Mouse (Mus musculus) forebrain, postnatal 0 days (tissue): ENCODE results near the gene Rnf149. TPM values are rescaled to one million over a fixed set of nuclear protein-coding genes. Genes with fewer than 3 reads are reported as not detected.
"Not testable (repeated sequence)": the region's sequence is repeated elsewhere in the genome, so short reads cannot be mapped to it uniquely, and the experiment has no call there.

Source experiments
- ATAC-seq: fragments of 200-750 bp; cut with Nextera tagmentation; 2 replicates; pipeline ENCODE4 v1.8.0; 2017; ENCODE audit warnings: mild to moderate bottlenecking, moderate library complexity
- DNase-seq: peaks from one replicate; pipeline ENCODE4 v3.0.0-alpha.2; 2015
- H3K27ac ChIP-seq: fragments of 300-500 bp; sonication (generic); 2 replicates; pipeline ENCODE4 v1.5.1; 2014; ENCODE audit warnings: low read depth, mild to moderate bottlenecking, antibody characterized with exemption, low read length, moderate library complexity, mixed read lengths
- H3K27me3 ChIP-seq: fragments of 300-500 bp; sonication (generic); 2 replicates; pipeline ENCODE4 v1.6.1; 2014; ENCODE audit warnings: mild to moderate bottlenecking, low read length, mixed read lengths; ENCODE audit not compliant: insufficient read depth
- H3K36me3 ChIP-seq: fragments of 300-500 bp; sonication (generic); 2 replicates; pipeline ENCODE4 v1.6.1; 2014; ENCODE audit warnings: mild to moderate bottlenecking, moderate library complexity; ENCODE audit not compliant: insufficient read depth
- H3K4me1 ChIP-seq: fragments of 300-500 bp; sonication (generic); 2 replicates; pipeline ENCODE4 v1.6.1; 2014; ENCODE audit warnings: antibody characterized with exemption; ENCODE audit not compliant: insufficient read depth
- H3K4me2 ChIP-seq: fragments of 300-500 bp; sonication (generic); 2 replicates; pipeline ENCODE4 v1.6.1; 2014; ENCODE audit warnings: low read depth, mild to moderate bottlenecking, moderate library complexity
- H3K4me3 ChIP-seq: fragments of 300-500 bp; sonication (generic); 2 replicates; pipeline ENCODE4 v1.5.1; 2014; ENCODE audit warnings: low read depth, low read length, mixed read lengths
- H3K9ac ChIP-seq: fragments of 300-500 bp; sonication (generic); 2 replicates; pipeline ENCODE4 v1.6.1; 2014; ENCODE audit warnings: mild to moderate bottlenecking
- H3K9me3 ChIP-seq: fragments of 300-500 bp; sonication (generic); 2 replicates; pipeline ENCODE4 v1.6.1; 2016; ENCODE audit warnings: low read length
- CTCF ChIP-seq: sonication (generic); IDR thresholded peaks from 2 replicates; pipeline ENCODE4 v1.5.1; 2016; ENCODE audit warnings: antibody characterized with exemption, control low read depth, low read depth
- WGBS: fragments of 180-500 bp; shearing (Covaris S2); extraction: QIAGEN DNeasy Blood & Tissue Kit; methylation state at CpG from one replicate; pipeline ENCODE4 v1.1.7; 2014; 5-methylcytosine and 5-hydroxymethylcytosine counted together
- polyA plus RNA-seq: library from polyadenylated mRNA; unstranded; fragments of >200 nt; fragmentation: Nextera tagmentation; extraction: Ambion mirVana; gene quantifications from 2 replicates; pipeline ENCODE4 v1.2.1, GENCODE M21; 2015
- total RNA-seq: library from RNA; depleted of rRNA; stranded (reverse); fragments of >200 nt; gene quantifications from 2 replicates; pipeline ENCODE4 v1.2.3, GENCODE M21; 2014

The Rnf149 gene
- total and polyA plus RNA-seq, 2 experiments from 2014 or later = 20.0 to 27.5 TPM

GRCm38 (mm10) chr1:39613061-39613460 is 35.9 kb upstream of the Rnf149 start:
- Histone ChIP-seq H3K9me3 (no peaks in the 10 kb centered on the region), H3K4me2 (no peak overlapping the region), H3K27me3 (no peaks in the 10 kb centered on the region), H3K36me3 (no peaks in the 10 kb centered on the region), H3K4me1 (no peaks in the 10 kb centered on the region), H3K4me3 (no peak overlapping the region), H3K9ac (no peak overlapping the region), H3K27ac (no peak overlapping the region)
- DNase-seq (no peak), ATAC-seq (no peak)
- TF ChIP-seq CTCF = no peak
- 88% methylated on average over 3 of the region's 3 CpGs for WGBS

DNA sequence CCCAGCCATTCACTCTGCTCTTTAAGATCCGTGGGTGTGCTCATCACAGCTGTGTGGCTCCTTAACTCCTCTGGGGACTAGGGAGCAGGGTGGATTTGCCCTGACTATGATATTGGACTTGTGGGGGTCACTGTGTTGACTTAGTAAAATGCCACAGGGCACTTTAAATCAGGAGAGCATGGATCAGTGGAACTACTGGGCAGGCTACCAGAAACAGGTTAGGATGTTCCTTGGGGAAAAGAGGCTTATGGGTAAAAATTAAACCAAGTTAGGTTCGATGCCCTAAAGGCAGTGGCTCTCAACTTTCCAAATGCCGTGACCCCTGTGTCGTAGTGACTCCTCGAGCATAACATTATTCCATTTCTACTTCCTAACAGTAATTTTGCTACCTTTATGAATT is 35.3 kb upstream of the Rnf149 start:
- Histone ChIP-seq H3K27ac (no peak overlapping the region), H3K36me3 (no peaks in the 10 kb centered on the region), H3K9ac (no peak overlapping the region), H3K9me3 (no peaks in the 10 kb centered on the region), H3K4me2 (no peak overlapping the region), H3K4me1 (no peaks in the 10 kb centered on the region), H3K27me3 (no peaks in the 10 kb centered on the region), H3K4me3 (no peak overlapping the region)
- ATAC-seq (no peak), DNase-seq (no peak)
- TF ChIP-seq CTCF = no peak
- 78% methylated on average over 5 of the region's 5 CpGs for WGBS

DNA sequence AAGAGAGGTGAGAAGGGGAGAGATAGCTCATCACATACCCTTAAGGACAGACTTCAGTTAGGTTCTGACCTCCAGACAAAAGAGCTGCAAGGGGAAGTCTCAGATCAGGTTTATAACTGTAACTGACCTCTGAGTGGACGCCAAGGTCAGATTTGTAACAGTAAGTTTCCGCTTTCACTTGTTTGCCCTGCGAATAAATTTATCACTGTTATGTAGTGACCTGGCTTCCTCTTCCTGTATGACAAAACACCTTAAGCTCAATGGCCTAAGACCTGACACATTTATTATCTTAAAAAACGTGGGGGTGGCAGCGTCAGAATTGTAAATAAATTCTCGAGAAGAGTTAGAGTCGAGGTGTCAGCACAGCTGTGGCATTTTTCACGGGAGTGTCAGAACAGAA is 31.3 kb upstream of the Rnf149 start:
- Histone ChIP-seq H3K27me3 (no peaks in the 10 kb centered on the region), H3K4me3 (no peak overlapping the region), H3K9me3 (no peaks in the 10 kb centered on the region), H3K27ac (no peak overlapping the region), H3K9ac (no peak overlapping the region), H3K4me2 (no peak overlapping the region), H3K36me3 (no peaks in the 10 kb centered on the region), H3K4me1 (no peaks in the 10 kb centered on the region)
- DNase-seq = no peak
- WGBS = 83% methylated on average over 8 of the region's 8 CpGs
- no peak for ATAC-seq
- TF ChIP-seq CTCF = no peak

- H3K4me1 ChIP-seq = no peaks in the 10 kb centered on the region
- no peak for TF ChIP-seq CTCF
- H3K4me3 ChIP-seq = no peak overlapping the region
- H3K27ac ChIP-seq = no peak overlapping the region
- H3K9me3 ChIP-seq = no peaks in the 10 kb centered on the region
- DNase-seq (no peak), ATAC-seq (no peak)
- no peak overlapping the region for H3K4me2 ChIP-seq
- 95% methylated on average over 3 of the region's 3 CpGs for WGBS
- H3K9ac ChIP-seq = no peak overlapping the region
- H3K36me3 ChIP-seq = no peaks in the 10 kb centered on the region
- no peaks in the 10 kb centered on the region for H3K27me3 ChIP-seq
Measured at GRCm38 (mm10) chr1:39602477-39602876, 25.3 kb upstream of the Rnf149 start.

DNA sequence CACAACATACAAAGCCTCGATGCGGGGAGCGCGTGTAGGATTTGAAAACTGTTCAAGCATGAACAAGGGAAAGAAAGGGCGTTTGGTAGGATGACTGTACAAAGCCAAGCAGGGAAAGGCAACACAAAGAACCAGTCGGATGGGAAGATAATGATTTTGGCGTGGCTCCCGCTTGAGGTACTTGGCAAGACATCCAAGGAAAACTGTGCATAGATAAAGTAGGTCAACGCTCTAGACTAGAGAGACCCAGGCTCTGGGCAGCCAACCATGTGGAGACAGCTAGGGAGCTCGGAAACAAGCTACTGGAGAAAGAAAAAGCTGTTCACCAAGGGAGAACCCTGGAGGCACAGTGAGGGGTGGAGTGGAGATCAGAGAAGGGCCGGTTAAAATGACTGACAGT is 21.5 kb upstream of the Rnf149 start:
- Histone ChIP-seq H3K4me3 (no peak overlapping the region), H3K9me3 (no peaks in the 10 kb centered on the region), H3K27ac (no peak overlapping the region), H3K4me2 (no peak overlapping the region), H3K36me3 (no peaks in the 10 kb centered on the region), H3K27me3 (no peaks in the 10 kb centered on the region), H3K4me1 (no peaks in the 10 kb centered on the region), H3K9ac (no peak overlapping the region)
- peak; percentile 36 for ATAC-seq
- DNase-seq = peak; percentile 18
- WGBS = 32% methylated on average over 11 of the region's 11 CpGs
- TF ChIP-seq CTCF = no peak

- WGBS = 94% methylated on average over 9 of the region's 9 CpGs
- H3K36me3 ChIP-seq, H3K9ac ChIP-seq, H3K4me2 ChIP-seq, DNase-seq, H3K27ac ChIP-seq, H3K27me3 ChIP-seq, H3K9me3 ChIP-seq, ATAC-seq, H3K4me1 ChIP-seq, H3K4me3 ChIP-seq: not testable (repeated sequence)
Measured at GRCm38 (mm10) chr1:39597135-39597534, 19.9 kb upstream of the Rnf149 start.

DNA sequence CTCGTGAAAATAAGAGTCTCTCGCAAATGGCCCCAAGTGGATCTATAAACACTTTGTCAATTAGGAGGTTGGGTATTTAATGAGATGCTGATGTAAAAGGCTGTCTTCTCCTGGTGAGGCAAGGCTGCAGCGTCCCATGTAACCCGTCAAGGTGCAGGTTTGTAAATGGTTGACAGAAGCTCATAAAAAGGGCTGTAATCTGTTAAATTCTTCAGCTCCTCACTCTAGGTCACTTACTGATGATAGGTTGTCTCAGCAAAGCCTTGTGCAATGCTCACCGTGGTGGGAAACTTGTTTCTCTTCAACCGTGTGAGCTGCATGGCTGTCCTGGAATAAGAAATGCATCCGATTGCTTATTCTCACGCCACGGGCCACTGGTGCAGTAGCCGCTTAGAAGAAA is 16.6 kb upstream of the Rnf149 start:
- Histone ChIP-seq H3K27me3 (no peaks in the 10 kb centered on the region), H3K9me3 (no peaks in the 10 kb centered on the region), H3K4me1 (no peaks in the 10 kb centered on the region), H3K9ac (no peak overlapping the region), H3K4me2 (no peak overlapping the region), H3K4me3 (no peak overlapping the region), H3K36me3 (no peaks in the 10 kb centered on the region), H3K27ac (no peak overlapping the region)
- WGBS = 66% methylated on average over 10 of the region's 10 CpGs
- ATAC-seq (no peak), DNase-seq (no peak)
- no peak for TF ChIP-seq CTCF

DNA sequence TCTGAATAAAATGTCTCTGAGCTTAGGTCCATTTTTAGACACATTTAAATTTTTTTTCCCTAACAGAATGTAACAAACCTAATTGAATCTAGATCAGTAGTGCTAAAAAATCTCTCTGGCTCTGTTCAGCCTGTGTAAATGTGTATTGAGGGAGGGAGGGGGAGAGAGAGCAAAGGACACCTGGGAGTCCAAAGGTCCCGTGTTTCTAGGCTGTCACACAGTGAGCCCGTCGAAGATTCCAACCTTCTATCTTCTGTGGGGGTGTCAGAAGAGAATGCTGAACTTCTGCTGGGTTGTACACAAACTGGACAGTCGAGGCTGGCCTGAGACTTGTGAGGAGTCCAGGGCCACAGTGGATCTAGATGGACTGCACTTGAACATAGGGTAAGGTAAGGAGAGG is 14.9 kb upstream of the Rnf149 start:
- H3K9me3 ChIP-seq = no peaks in the 10 kb centered on the region
- no peak for DNase-seq
- no peak overlapping the region for H3K4me3 ChIP-seq
- ATAC-seq = no peak
- no peaks in the 10 kb centered on the region for H3K27me3 ChIP-seq
- WGBS = 73% methylated on average over 4 of the region's 4 CpGs
- no peaks in the 10 kb centered on the region for H3K36me3 ChIP-seq
- H3K9ac ChIP-seq = no peak overlapping the region
- H3K4me2 ChIP-seq = no peak overlapping the region
- no peak for TF ChIP-seq CTCF
- no peaks in the 10 kb centered on the region for H3K4me1 ChIP-seq
- no peak overlapping the region for H3K27ac ChIP-seq

DNA sequence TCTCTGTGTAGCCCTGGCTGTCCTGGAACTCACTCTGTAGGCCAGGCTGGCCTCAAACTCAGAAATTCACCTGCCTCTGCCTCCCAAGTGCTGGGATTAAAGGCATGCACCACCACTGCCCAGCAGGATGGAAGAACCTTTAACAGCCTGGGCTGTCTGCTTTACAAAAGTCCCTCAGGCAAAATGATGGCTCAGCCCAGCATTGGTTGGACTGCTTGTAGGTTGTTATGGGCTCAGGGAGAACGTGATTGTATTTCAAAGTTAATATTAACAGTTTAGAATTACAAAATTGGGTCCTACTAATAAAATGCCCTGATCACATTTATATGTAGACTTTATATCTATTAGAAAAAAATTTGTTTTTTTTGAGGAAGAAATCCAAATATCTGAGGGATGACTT is 14.4 kb upstream of the Rnf149 start:
- H3K36me3 ChIP-seq, H3K4me2 ChIP-seq, H3K9ac ChIP-seq, H3K27ac ChIP-seq, H3K4me1 ChIP-seq, H3K27me3 ChIP-seq, H3K4me3 ChIP-seq, DNase-seq, ATAC-seq, H3K9me3 ChIP-seq: not testable (repeated sequence)
- 75% methylated on average over 1 of the region's 1 CpGs for WGBS
